Mouse (Mus musculus): ENCODE data around the gene Uspl1.
"Not testable (repeated sequence)": the region's sequence is repeated elsewhere in the genome, so short reads cannot be mapped to it uniquely, and the experiment has no call there.

The Uspl1 gene

GRCm38 (mm10) chr5:149184104-149184843 is at the start of gene Uspl1, which contains the start of gene Hmgb1:
TSS of gene Uspl1 (plus strand) at chr5:149184350.
TSS of gene Hmgb1 (minus strand) at chr5:149184489.
- DNase-seq (ENCODE audit: extremely low spot score), result peak; percentile 100

- no peak for DNase-seq (ENCODE audit: extremely low spot score)
Measured at GRCm38 (mm10) chr5:149134751-149135454, 49.2 kb upstream of the Uspl1 start.

- DNase-seq (ENCODE audit: extremely low spot score), result no peak
Measured at GRCm38 (mm10) chr5:149135455-149136354, 48.4 kb upstream of the Uspl1 start.

GRCm38 (mm10) chr5:149136933-149137365 is 47.2 kb upstream of the Uspl1 start:
- DNase-seq (ENCODE audit: extremely low spot score), result no peak

GRCm38 (mm10) chr5:149137447-149137846 is 46.7 kb upstream of the Uspl1 start:
- no peak for DNase-seq (ENCODE audit: extremely low spot score)

GRCm38 (mm10) chr5:149138087-149138486 is 46.1 kb upstream of the Uspl1 start:
- DNase-seq (ENCODE audit: extremely low spot score), result not testable (repeated sequence)

- DNase-seq (ENCODE audit: extremely low spot score), result no peak
Measured at GRCm38 (mm10) chr5:149140336-149140735, 43.8 kb upstream of the Uspl1 start.

- DNase-seq (ENCODE audit: extremely low spot score), result not testable (repeated sequence)
Measured at GRCm38 (mm10) chr5:149141155-149141554, 43.0 kb upstream of the Uspl1 start.

GRCm38 (mm10) chr5:149143766-149144375 is 40.3 kb upstream of the Uspl1 start:
- DNase-seq (ENCODE audit: extremely low spot score), result no peak

- DNase-seq (ENCODE audit: extremely low spot score), result no peak
Measured at GRCm38 (mm10) chr5:149146691-149147090, 37.5 kb upstream of the Uspl1 start.

GRCm38 (mm10) chr5:149147386-149148000 is 36.7 kb upstream of the Uspl1 start:
- no peak for DNase-seq (ENCODE audit: extremely low spot score)

- no peak for DNase-seq (ENCODE audit: extremely low spot score)
Measured at GRCm38 (mm10) chr5:149150882-149151281, 33.3 kb upstream of the Uspl1 start.

- DNase-seq (ENCODE audit: extremely low spot score), result peak; percentile 25
Measured at GRCm38 (mm10) chr5:149152063-149152773, 31.9 kb upstream of the Uspl1 start.

GRCm38 (mm10) chr5:149152774-149153155 is 31.4 kb upstream of the Uspl1 start:
- no peak for DNase-seq (ENCODE audit: extremely low spot score)

GRCm38 (mm10) chr5:149156886-149157563 is 27.1 kb upstream of the Uspl1 start:
- DNase-seq (ENCODE audit: extremely low spot score), result no peak

GRCm38 (mm10) chr5:149159021-149159420 is 25.1 kb upstream of the Uspl1 start:
- no peak for DNase-seq (ENCODE audit: extremely low spot score)

- no peak for DNase-seq (ENCODE audit: extremely low spot score)
Measured at GRCm38 (mm10) chr5:149160469-149160868, 23.7 kb upstream of the Uspl1 start.

GRCm38 (mm10) chr5:149162890-149163289 is 21.3 kb upstream of the Uspl1 start:
- no peak for DNase-seq (ENCODE audit: extremely low spot score)

- peak; percentile 33 for DNase-seq (ENCODE audit: extremely low spot score)
Measured at GRCm38 (mm10) chr5:149164881-149165280, 19.3 kb upstream of the Uspl1 start.

GRCm38 (mm10) chr5:149166011-149166410 is 18.1 kb upstream of the Uspl1 start:
- DNase-seq (ENCODE audit: extremely low spot score), result no peak

All from embryo, embryonic 9.5 days (tissue).